Mouse (Mus musculus) kidney, postnatal 36 days (tissue): Measurements from ENCODE around the gene Unc93a2.
"Not testable (repeated sequence)": the region's sequence is repeated elsewhere in the genome, so short reads cannot be mapped to it uniquely, and the experiment has no call there.

Experiments
- DNase-seq, 2 experiments: peaks; one replicate each; pipeline ENCODE4 v3.0.0; 2021 to 2022; ENCODE audit warnings: mixed read lengths in 2 of 2

The Unc93a2 gene

GRCm38 (mm10) chr17:7369401-7369800, 15.9 kb downstream of the Unc93a2 start:
- not testable (repeated sequence) for DNase-seq

- DNase-seq: not testable (repeated sequence)
These were observed 18.4 kb downstream of the Unc93a2 start for GRCm38 (mm10) chr17:7366676-7367374.

- DNase-seq: not testable (repeated sequence)
These were observed 19.0 kb downstream of the Unc93a2 start for GRCm38 (mm10) chr17:7366265-7366664.

GRCm38 (mm10) chr17:7365615-7366014, 19.6 kb downstream of the Unc93a2 start:
- not testable (repeated sequence) for DNase-seq

GRCm38 (mm10) chr17:7360749-7361465, 24.4 kb downstream of the Unc93a2 start:
- DNase-seq: not testable (repeated sequence)

GRCm38 (mm10) chr17:7359806-7360205, 25.5 kb downstream of the Unc93a2 start:
- DNase-seq: not testable (repeated sequence)

- not testable (repeated sequence) for DNase-seq
These were observed 32.7 kb downstream of the Unc93a2 start, which contains the start of gene Ttll2 for GRCm38 (mm10) chr17:7352596-7352995. Gene Ttll2 (minus strand): TSS chr17:7352696.

- DNase-seq: not testable (repeated sequence)
These were observed 36.5 kb downstream of the Unc93a2 start for GRCm38 (mm10) chr17:7348765-7349164.

- not testable (repeated sequence) for DNase-seq
These were observed 47.9 kb downstream of the Unc93a2 start for GRCm38 (mm10) chr17:7337381-7337780.

- not testable (repeated sequence) for DNase-seq
These were observed 52.5 kb downstream of the Unc93a2 start for GRCm38 (mm10) chr17:7332745-7333144.

- DNase-seq: not testable (repeated sequence)
These were observed 58.8 kb downstream of the Unc93a2 start for GRCm38 (mm10) chr17:7326415-7326814.

- not testable (repeated sequence) for DNase-seq
These were observed 60.9 kb downstream of the Unc93a2 start, which contains the start of gene Tcp10a for GRCm38 (mm10) chr17:7324346-7324745. Gene Tcp10a (plus strand): TSS chr17:7324646.

GRCm38 (mm10) chr17:7319789-7320188, 65.5 kb downstream of the Unc93a2 start:
- not testable (repeated sequence) for DNase-seq

- not testable (repeated sequence) for DNase-seq
These were observed 69.4 kb downstream of the Unc93a2 start for GRCm38 (mm10) chr17:7315693-7316382.
